Comparison of ENCODE assay signal across 8 mouse cellular contexts in genomic region chr8:95916106-95916505, GRCm38 (mm10). TPM values are rescaled to one million over a fixed set of nuclear protein-coding genes. Genes with fewer than 3 reads are reported as not detected.
A peak's percentile ranks its signal among the peaks of the same experiment; 100 is the strongest.
DNase-seq lines count a peak whose midpoint lies in the region; ATAC-seq and TF ChIP-seq lines count a peak whose summit lies in the region.

No protein-coding gene starts in this region.

- ATAC-seq in Patski: peak; percentile 65

- peak overlapping the region; percentile 50 for H3K4me2 ChIP-seq in myocyte (ENCODE audit: low read depth)

- intact Hi-C loops in heart, postnatal 25 days (cut with DNase I): loop anchor here (5.0 to 10.0 kb wide), 3 partner anchors 151 to 309 kb away; no protein-coding TSS in a partner anchor
- intact Hi-C loops in heart, postnatal 10 days (cut with DNase I): loop anchor here (5.0 kb wide), 3 partner anchors 79 to 314 kb away; no protein-coding TSS in a partner anchor

- H3K79me2 ChIP-seq in myocyte (ENCODE audit: control insufficient read depth, insufficient read depth): no peaks in the 10 kb centered on the region

- CTCF ChIA-PET in Patski (lab: Charles Lee): interaction anchor here (1.2 to 2.4 kb wide), 6 partner anchors 22 to 308 kb away, joined by 3 to 5 read pairs (median 4); no protein-coding TSS in a partner anchor

- no peak for TF ChIP-seq CTCF in Patski (IDR thresholded peaks at IDR 0.05)
- TF ChIP-seq CTCF in cortical plate, adult 2 months (IDR thresholded peaks at IDR 0.05; ENCODE audit: extremely low read depth, insufficient read depth, low read length): no peak

- in situ Hi-C loops in Patski (cut with MboI; ENCODE audit: low pct_unique_long_range_greater_than_20kb): no loop called here

- no peak overlapping the region for H3ac ChIP-seq in myocyte (ENCODE audit: control insufficient read depth, insufficient read length)

- WGBS in large intestine, adult 2 months: 3% methylated on average over 9 of the region's 9 CpGs

- H3K4me3 ChIP-seq in cortical plate, adult 2 months (ENCODE audit: insufficient read depth, low read length): peak overlapping the region; percentile 26; the same call in 1 of the 2 replicates
- no peak overlapping the region for H3K4me3 ChIP-seq in myocyte

- peak; percentile 5 to 27 for DNase-seq in heart, adult 18-20 months
- DNase-seq in heart, postnatal 25 days (ENCODE audit: low spot score): no peak
- DNase-seq in Patski (ENCODE audit: low read depth, low spot score): no peak
- DNase-seq in heart, postnatal 10 days: peak; percentile 14 to 25
- DNase-seq in large intestine, adult 2 months (ENCODE audit: low read depth, low spot score): peak; percentile 43
- no peak for DNase-seq in spleen, postnatal 14 days (ENCODE audit: low spot score in 2 of 2)

- no peak overlapping the region for H3K27ac ChIP-seq in cortical plate, adult 2 months (ENCODE audit: insufficient read depth, low read length)

- TF ChIP-seq POLR2A in cortical plate, adult 2 months (IDR thresholded peaks at IDR 0.05; ENCODE audit: extremely low read depth, insufficient read depth, low read length): no peak
- no peak for TF ChIP-seq POLR2A in myocyte (IDR thresholded peaks at IDR 0.05; ENCODE audit: insufficient read length, low read depth)

- peaks cover 8% of the 10 kb centered on the region for H3K27me3 ChIP-seq in Patski
- peaks cover 6% of the 10 kb centered on the region for H3K27me3 ChIP-seq in myocyte (ENCODE audit: control insufficient read depth, insufficient read depth, insufficient read length)

- no peaks in the 10 kb centered on the region for H3K36me3 ChIP-seq in myocyte (ENCODE audit: control insufficient read depth, insufficient read depth)

- POLR2A ChIA-PET in Patski (lab: Charles Lee): no interaction called here

- H3K4me1 ChIP-seq in cortical plate, adult 2 months (ENCODE audit: control insufficient read depth, insufficient read depth, low read length): peaks cover 3% of the 10 kb centered on the region

TF ChIP-seq in myocyte, 11 proteins besides CTCF, POLR2A, EP300 and RAD21:
- TF ChIP-seq MYOD1 (IDR thresholded peaks at IDR 0.05; ENCODE audit: control insufficient read depth in 1 of 3, insufficient read length in 2 of 3, low read depth in 2 of 3) (peak in 1 of 3 experiments; percentile 10), USF1 (IDR thresholded peaks at IDR 0.05; ENCODE audit: low read depth) (no peak), POLR2AphosphoS2 (IDR thresholded peaks at IDR 0.05; ENCODE audit: insufficient read length, low read depth) (no peak), SRF (IDR thresholded peaks at IDR 0.05; ENCODE audit: control insufficient read depth, insufficient read length, low read depth) (no peak)

RNA-seq across cellular contexts. Expression of gene Got2, which starts 27.8 kb away (rescaled TPM):
- total RNA-seq in heart, adult 18-20 months (2021): 100 to 1,000 TPM; 729 to 736 TPM
- 100 to 1,000 TPM; 828 to 869 TPM for total RNA-seq in heart, postnatal 25 days (2021)
- polyA plus RNA-seq in Patski (2021) (371 TPM), myocyte (2012; fragmentation: generic; extraction: Trizol) (241 TPM)
- 217 and 230 TPM in 2 replicates for polyA plus RNA-seq in cortical plate, adult 2 months (2012; rRNA removed)
- 100 to 1,000 TPM; 638 to 661 TPM for total RNA-seq in heart, postnatal 10 days (2021)
- polyA plus RNA-seq in large intestine, adult 2 months (2012; rRNA removed): 68.8 and 72.6 TPM in 2 replicates

Comparison
In these comparisons a context has a peak if more than half of its experiments do, and no peak if none do; other contexts are left out.
1. DNase-seq: peak in heart, adult 18-20 months (2 of 2), heart, postnatal 10 days (2 of 2) and large intestine, adult 2 months (single experiment); none in heart, postnatal 25 days (single experiment), Patski (single experiment) and spleen, postnatal 14 days (0 of 2).